Mouse (Mus musculus) activated CD4-positive, CD25-positive, alpha-beta regulatory T cell, adult 4 months (primary cell): ENCODE measurements around the gene Psme3. TPM values are rescaled to one million over a fixed set of nuclear protein-coding genes. Genes with fewer than 3 reads are reported as not detected.
"Not testable (repeated sequence)": the region's sequence is repeated elsewhere in the genome, so short reads cannot be mapped to it uniquely, and the experiment has no call there.

Source experiments
- ATAC-seq: one replicate; pipeline ENCODE4 v1.8.0; 2017
- polyA plus RNA-seq, 2 experiments: library from polyadenylated mRNA; unstranded; fragments of 100-300 nt; shearing (Covaris generic); gene quantifications; one replicate each; pipeline ENCODE4 v1.2.1; 2017

The Psme3 gene
- polyA plus RNA-seq, 2 experiments from 2014 or later: 37.1 to 53.3 TPM

DNA sequence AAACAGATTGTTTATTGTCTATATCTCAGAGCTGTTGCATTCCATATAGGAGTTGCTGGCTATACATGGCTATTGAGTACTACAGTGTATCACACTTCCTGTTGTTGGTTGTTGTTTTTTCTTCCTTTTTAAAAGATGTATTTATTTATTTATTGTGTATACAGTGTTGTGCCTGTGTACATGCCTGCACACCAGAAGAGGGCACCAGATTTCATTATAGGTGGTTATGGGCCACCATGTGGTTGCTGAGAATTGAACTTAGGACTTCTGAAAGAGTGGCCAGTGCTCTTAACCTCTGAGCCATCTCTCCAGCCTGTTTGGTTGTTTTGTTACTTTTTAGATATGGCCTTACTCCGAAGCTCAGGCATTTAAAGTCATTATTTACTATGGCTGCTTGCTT is 1.4 kb upstream of the Psme3 start:
- no peak for ATAC-seq

DNA sequence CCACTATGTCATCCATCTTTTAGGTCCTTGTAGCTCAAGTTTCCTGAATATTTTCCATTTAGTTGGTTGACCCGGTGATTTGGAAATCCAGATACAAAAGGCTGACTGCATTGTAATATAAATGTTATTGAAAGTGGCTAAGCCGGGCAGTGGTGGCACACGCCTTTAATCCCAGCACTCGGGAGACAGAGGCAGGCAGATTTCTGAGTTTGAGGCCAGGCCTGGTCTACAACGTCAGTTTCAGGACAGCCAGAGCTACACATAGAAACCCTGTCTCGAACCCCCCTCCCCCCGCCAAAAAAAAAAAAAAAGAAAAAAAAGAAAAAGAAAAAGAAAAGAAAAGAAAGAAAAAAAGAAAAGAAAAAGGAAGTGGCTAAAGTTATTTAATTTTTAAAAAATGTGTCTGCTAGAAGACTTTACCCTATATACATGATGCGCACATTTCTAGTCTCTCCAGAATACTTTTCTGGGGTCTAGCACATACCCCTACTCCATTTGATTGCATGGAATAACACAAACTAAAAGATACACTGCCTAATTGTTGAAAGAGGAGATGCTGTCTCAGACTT is 847 bp upstream of the Psme3 start:
- no peak for ATAC-seq

DNA sequence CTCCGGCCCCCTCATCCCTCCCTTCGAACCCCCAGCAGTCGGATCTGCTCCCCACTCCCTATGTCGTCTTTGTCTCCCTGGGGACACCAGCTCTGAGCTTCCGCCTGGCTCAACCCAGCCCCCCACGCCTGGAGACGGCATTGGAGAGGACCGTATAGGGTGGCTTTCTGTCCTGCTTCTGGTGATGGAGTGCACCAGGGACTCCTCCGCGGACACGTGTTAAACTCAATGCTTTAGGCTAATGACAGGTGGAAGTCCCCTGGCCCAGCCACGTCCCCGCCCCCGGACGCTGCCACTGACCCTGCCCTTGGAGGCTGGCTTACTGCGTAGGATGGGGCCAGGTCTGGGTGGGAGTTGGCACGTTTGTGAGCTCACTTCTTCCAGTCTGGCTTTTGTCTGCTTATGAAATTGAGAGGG is 496 bp downstream of the Psme3 start:
- peak; percentile 23 for ATAC-seq

DNA sequence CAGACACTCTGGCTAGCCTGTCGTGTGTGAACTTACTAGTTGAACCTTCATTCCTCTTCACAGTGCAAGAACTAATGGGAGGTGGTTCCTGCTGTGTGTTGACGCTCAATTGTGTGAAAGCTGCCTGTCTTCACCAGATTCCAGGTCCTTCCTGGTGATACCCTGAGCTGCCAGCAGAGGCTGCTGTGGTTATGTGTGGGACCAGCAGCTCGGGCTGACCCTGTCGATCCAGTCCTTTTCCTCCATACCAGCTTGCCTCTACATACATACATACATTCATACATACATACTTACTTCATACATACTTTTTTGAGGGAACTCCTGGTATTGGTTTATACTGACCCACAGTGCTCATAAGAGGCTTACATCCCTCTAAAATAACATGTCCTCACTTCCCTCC is 7.6 kb downstream of the Psme3 start:
- ATAC-seq: no peak

DNA sequence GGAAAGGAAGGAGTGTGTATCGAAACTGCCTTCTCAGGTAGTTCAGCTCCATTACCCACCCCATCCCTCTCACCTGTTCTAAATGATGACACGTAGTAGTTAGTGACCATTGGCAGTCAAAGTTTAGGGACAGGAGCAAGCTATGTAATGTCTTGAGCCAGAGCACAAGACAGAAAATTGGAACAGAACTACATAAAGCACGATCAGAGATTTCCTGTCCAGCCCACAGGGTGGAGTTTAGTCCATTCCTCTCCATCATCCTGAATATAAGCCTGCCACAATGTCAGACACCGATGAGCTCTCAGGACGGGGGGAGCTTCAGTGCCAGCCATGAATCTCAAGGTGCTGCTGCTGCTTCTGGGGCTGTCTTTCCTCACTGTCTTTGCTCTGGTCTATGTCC is 8.8 kb downstream of the Psme3 start, which contains the start of gene Aoc2:
TSS of gene Aoc2 (plus strand) at position 301 of the 400 bp plus-strand sequence.
- ATAC-seq: no peak

DNA sequence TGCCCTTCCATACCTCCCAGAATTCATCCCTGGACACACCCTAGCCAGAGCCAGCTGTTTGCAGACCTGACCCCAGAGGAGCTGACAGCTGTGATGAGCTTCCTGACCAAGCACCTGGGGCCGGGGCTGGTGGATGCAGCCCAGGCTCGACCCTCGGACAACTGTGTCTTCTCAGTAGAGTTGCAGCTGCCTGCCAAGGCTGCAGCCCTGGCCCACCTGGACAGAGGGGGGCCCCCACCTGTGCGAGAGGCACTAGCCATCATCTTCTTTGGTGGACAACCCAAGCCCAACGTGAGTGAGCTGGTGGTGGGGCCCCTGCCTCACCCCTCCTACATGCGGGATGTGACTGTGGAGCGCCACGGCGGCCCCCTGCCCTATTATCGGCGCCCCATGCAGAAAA is 9.2 kb downstream of the Psme3 start:
- not testable (repeated sequence) for ATAC-seq

DNA sequence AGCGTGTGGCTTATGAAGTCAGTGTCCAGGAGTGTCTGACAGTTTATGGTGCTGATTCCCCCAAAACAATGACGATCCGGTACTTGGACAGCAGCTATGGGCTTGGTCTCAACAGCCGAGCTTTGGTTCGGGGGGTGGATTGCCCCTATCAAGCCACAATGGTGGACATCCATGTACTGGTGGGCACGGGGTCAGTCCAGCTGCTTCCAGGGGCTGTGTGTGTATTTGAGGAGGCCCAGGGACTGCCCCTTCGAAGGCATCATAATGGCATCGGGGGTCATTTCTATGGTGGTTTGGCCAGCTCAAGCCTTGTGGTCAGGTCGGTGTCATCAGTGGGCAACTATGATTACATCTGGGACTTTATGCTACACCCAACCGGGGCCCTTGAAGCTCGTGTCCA is 10.1 kb downstream of the Psme3 start:
- no peak for ATAC-seq

DNA sequence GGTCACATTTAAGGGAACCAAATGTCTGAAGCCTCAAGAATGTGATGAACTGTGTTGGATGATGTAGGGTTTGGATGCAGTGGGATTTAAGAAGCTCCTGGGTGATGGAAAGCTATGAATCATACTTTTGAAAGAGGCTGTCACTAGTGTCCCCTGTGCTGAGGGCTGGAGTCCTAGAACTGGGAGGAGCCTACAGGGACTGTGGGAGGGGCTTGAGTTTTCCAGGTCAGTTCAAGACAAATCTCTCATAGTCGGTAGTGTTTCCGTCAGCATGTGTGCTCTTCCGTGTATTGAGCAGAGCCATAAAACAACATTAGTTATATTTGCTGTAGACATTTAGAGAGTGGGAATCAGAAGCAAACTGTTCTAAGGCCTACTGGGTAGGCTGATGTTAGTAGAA is 11.3 kb downstream of the Psme3 start:
- ATAC-seq: no peak

DNA sequence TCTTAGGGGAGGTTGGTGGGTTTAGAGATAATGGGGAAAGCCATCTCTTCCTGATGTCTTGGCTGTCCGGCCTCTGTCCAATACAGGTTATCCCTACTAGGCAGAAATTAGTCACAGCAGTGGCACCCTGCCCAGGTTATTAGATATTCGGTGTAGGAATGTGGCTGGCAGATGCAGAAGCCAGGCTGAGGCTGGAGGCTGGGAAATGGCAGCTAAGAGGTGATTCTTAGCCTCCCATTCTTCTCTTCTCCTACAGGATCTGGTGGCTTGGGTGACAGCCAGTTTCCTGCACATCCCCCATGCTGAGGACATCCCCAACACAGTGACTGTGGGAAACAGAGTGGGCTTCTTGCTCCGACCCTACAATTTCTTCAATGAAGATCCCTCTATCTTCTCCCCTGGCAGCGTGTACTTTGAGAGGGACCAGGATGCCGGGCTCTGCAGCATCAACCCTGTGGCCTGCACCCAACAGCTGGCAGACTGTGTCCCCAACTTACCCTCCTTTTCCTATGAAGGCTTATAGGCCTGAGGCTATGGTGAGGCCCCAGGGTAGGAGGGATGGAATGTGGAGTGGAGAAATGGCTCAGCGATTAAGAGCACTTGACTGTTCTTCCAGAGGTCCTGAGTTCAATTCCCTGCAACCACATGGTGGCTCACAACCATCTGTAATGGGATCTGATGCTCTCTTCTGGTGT is 13.1 kb downstream of the Psme3 start:
- no peak for ATAC-seq

DNA sequence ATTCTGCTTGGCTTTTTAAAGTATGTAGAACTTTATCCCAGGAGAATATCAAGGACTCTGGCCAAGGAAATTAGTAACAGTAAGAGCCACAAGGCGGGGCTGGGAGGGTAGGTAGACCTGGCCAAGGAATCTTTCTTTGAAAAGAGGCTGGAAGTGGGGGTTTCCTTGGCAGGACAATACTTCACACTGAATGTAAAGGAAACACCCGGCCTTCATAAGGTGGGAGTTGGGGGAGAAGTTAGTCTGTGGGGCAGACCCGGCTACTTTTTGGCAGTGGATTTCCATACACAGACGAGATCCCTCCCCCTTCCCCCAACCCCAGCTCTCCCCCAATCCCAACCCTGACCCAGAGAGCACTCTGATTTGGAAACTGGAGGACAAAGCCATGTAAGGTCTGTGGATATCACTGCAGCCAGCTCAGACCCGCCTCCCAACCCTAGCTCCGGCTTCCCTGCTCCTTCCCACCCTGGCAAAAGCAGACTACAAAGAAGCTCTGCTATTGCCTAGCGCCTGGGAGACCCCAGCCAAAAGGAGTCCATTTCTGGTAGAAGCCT is 14.4 kb downstream of the Psme3 start, which contains the start of gene Aoc3:
TSS of gene Aoc3 (plus strand) at position 235 of the 554 bp plus-strand sequence.
- ATAC-seq: no peak

DNA sequence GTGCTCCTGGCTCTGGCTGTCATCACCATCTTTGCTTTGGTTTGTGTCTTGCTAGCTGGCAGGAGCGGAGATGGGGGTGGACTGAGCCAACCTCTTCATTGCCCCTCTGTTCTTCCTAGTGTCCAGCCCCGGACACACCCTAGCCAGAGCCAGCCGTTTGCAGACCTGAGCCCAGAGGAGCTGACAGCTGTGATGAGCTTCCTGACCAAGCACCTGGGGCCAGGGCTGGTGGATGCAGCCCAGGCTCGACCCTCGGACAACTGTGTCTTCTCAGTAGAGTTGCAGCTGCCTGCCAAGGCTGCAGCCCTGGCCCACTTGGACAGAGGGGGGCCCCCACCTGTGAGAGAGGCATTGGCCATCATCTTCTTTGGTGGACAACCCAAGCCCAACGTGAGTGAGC is 14.9 kb downstream of the Psme3 start:
- ATAC-seq: not testable (repeated sequence)

DNA sequence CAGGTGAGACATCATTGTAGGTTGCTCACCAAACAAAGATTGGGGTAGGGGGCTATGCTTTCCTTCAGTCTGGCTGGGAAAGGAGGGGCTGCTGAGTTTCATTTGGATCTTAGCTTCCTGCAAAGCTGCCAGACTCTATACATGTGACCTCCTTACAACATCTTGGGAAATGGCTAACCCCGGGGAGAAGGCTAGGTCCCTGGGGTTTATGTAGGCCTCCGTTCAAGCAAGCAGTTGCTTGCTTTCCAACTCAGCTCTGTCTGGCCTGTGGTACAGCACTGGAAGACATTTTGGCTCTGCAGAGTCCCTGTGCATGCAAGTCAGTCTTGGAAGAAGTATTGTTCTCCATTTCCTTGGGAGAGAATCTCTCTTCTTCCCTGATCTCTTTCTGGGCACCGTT is 16.5 kb downstream of the Psme3 start:
- ATAC-seq: no peak

DNA sequence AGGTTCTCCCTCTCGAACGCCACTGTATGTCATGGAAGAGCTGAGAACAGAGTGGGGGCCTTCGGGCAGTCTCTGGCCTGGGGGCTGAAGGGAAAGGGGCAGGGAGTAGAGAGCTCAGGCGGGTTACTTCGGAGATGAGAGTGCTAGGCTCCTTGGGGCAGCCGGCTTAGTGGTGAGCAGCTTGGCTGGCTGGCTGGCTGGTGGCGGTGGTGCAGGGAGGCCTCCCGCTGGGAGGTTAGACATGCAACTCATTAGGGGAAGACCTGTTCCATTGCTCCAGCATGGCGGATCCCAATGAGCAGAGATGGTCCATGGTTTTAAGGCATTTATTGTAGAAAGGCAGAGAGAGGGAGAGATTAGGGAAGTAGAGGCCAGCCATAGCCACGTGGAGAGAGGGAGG is 18.0 kb downstream of the Psme3 start:
- ATAC-seq: no peak

DNA sequence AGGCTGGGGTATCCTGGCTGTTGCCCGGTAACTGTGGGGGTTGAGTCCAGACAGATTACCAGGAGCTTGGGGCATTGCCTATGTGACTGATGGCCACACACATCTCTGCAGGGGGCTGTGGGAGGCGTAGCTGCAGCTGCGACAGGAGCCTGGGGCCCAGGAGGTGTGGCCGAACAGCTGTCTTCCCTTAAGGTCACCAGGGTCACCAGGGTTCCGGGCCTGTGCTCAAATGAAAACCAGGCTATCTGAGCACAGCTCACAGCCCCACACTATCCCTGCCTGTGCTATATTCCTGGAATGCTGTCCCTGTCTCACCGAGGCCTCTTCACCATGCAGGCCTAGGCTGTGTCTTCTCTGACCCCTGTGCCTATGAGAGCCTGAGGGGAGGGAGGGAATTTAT is 18.5 kb downstream of the Psme3 start:
- ATAC-seq: no peak

DNA sequence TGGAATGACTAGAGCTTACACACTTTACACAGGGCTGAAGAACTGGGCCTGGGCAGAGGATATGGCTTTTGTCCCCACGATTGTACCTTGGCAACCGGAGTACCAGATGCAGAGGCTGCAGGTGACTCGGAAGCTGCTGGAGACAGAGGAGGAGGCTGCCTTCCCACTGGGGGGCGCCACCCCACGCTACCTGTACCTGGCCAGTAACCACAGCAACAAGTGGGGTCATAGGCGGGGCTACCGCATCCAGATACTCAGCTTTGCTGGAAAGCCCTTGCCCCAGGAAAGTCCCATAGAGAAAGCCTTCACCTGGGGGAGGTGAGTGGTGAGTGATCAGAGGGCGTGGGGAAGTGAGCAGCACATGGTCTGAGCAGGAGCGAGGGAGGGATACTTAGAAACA is 19.7 kb downstream of the Psme3 start:
- ATAC-seq: no peak

DNA sequence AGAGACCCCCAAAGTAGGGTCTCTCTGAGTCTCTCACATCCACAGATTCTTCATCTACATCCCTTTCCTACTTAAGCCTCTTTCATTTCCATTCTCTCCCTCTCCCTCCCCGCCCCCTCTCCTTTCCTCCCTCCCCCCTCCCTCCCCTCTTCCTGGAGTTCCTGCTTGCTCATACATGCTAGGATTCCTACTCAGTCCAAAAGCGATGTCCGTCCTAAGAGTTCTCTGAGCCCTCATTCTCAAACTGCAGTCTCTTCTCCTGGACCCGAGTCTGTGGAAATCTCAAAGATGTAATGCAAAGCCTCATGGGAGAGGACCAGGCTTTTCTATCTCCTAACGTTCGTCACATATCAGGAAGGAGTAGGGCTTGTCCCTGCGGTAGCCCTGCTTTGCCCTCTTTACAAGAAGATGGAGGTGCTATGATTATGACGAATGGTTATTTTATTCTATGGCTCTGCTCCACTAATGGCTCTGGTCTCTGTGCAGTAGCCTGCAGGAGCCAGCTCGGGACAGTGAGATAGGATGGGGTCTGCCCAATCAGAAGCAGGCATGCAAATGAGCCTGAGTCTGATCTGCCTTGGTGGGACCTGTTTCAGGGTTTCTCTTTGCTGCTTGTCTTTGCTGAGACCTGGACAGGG is 22.2 kb downstream of the Psme3 start:
- peak; percentile 32 for ATAC-seq

DNA sequence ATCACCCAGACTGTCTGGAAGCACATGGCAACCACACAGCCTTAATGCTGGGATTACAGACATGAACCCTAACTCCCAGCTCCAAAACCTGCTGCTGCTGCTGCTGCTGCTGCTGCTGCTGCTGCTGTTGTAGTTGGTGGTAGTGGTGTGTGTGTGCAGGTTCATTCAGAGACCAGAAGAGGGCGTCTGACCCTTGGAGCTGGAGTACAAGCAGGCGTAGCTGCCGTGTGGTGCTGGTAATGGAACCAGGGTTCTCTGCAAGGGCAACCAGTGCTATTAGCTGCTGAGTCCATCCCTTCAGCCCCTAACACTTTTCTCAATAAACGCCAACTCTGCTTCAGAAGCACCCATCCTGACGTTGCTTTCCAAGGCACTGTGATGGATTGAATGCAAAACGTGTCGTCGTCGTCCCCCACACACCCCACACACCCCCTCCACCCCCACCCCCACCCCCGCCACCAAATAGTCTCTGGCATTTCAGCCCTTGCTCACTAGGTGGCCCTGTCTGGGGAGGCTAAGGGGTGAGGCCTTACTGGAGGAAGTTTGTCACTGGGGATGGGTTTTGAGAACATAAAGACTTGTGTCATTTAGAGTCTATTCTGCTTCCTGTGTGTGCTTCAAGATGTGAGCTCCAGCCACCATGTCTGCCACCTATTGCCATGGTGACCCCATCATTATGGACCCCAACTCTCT is 31.2 kb downstream of the Psme3 start:
- ATAC-seq: no peak

DNA sequence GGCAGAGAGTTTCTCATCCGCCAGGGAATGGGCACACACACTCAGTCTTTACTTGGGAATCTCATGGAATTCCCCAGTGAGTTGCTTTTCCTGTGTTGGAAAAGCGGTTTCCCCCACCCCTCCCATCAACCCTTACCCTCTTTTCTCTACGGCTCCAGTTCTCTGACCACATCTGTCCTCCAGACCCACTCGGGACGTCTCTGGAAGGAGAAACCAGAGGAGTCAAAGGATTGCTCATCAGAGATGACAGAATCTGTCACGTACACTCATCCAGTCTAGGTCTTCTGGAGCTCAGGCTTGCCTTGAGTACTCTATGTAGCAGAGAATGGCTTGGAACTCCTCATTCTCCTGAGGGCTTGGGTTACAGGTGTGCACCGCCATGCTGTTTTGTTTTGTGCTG is 32.8 kb downstream of the Psme3 start:
- ATAC-seq: no peak

DNA sequence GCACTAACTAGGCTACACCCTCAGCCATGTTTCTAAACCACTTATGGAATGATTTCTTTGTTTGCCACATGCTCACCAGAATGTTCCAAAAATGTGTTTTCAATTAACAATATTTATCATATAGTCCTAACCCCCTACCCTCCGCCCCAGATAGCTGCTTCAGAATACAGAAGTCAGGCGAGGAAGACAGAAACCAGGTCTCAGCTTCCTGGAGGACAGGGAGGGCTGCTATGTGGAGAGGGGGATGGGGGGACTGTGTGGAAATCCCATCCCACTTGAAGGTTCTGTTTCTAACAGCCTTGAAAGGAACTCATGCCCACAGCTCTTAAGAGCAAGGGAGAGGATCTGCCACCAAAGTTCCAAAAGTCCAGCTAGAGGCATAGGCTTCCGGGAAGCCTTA is 33.2 kb downstream of the Psme3 start:
- ATAC-seq: no peak

DNA sequence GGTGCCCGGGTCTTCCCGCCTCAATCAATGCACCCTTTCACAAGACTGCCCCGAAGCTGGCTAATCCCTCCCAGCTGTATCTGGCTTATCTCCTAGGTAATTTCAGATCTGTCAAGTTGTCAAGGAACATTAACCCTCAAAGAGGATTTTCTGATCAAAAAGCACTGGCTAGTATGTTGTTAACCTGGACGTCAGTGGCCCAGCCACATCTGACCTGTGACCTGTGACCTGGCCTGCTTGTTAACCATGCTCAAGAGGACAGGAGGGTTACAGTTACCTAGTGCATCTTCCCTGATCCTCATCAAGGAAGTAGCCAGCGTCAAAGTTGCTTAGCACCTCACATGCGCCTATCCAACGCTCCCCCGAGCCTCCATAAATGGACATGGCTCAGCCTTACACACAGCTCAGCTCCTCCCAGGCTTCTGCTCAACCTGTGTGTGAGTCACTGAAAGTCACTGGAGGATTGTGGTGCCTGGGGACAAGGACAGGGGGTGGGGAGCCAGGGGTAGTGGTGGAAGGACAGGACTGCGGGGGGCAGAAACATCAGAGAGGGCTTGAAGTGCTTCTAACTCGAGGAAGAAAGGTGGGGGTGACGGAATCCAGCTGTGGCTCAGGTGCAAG is 35.2 kb downstream of the Psme3 start:
- no peak for ATAC-seq

DNA sequence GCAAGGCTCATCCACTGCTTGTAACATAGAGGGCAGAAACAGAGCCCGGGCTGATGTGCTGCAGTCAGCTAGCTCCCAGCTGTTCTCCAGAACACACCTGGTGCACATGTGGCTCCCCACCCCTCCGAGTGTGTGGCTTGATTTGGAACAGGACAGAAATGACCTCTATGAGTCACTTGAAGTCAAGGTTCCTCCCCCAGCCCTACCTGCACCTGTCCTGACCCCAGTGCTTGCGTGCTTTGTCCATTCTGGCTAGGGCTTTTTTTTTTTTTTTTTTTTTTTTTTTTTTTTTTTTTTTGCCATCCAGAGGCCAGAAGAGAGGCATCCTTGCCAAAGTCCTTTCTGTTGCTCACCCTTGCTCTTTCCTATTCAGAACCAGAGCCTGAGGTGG is 35.7 kb downstream of the Psme3 start:
- ATAC-seq: no peak

DNA sequence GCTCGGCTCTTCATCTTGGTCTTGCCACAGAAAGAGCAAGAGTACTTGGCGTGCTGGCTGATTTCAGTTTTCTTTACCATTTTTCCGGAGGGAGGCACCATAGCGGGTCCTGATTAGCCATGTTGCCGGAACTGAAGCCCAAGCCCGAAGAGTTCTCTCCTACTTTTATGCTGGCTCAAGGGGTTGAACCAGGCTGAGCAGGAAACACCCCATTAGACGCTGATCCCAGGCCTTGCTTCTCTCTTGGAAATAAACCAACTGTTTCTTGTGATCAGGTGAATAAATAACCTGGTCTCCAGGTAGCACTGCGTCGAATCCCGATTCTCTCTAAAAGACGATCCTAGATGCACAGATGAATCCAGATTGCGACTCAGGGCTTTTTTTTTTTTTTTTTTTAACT is 37.4 kb downstream of the Psme3 start:
- ATAC-seq: no peak
